Mouse (Mus musculus) left cerebral cortex, adult 2 months (tissue): ENCODE data around the gene Acsl4. TPM values are rescaled to one million over a fixed set of nuclear protein-coding genes. Genes with fewer than 3 reads are reported as not detected.

Experiments used
- DNase-seq, 2 experiments: peaks; one replicate each; pipeline ENCODE4 v3.0.0; 2021 to 2022; ENCODE audit warnings: low spot score in 2 of 2, mixed read lengths in 1 of 2; ENCODE audit errors: extremely low spot score in 1 of 2
- H3K27ac ChIP-seq: fragments of 200-600 bp; 2 replicates; pipeline ENCODE4 v1.8.1; 2022
- H3K4me3 ChIP-seq: fragments of 200-600 bp; 2 replicates; pipeline ENCODE4 v1.8.1; 2022
- CTCF ChIP-seq: fragments of 200-600 bp; IDR thresholded peaks from 2 replicates; pipeline ENCODE4 v1.8.1; 2022; ENCODE audit warnings: antibody characterized with exemption, mild to moderate bottlenecking, moderate library complexity
- intact Hi-C: fragments of 180-260 bp; cut with DNase I; formaldehyde crosslinking; loops from one replicate; pipeline ENCODE4 v1.15.1; 2025
- total RNA-seq, 2 experiments: library from RNA; stranded (reverse); gene quantifications; 2 replicates each; pipeline ENCODE4 v1.2.3; 2021

The Acsl4 gene
- total RNA-seq, 2 experiments from 2014 or later = 63.5 to 69.5 TPM

DNA sequence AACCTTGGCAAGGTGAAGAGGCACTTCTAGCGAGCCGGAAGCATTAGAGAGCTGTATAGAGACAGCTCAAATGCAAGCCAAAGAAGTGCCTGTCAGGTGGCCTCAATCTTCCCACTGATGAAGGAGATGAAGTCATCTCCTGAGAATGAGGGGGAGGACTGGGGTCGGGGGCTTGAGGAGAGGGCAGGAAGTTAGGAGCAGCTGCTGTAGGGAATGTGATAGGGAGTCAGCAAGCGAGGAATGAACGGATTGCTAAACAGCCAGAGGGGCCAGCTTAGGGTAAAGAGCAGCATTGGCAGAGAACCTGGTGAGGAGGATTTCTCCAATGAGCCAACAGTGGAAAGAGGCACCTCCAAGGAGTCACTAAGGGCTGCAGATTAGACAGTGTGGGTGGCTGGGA, 104.4 kb downstream of the Acsl4 start:
- DNase-seq = no peak
- H3K4me3 ChIP-seq = no peak overlapping the region
- intact Hi-C loops = no loop called here
- TF ChIP-seq CTCF = no peak
- H3K27ac ChIP-seq = no peak overlapping the region

GRCm38 (mm10) chrX:142276573-142276972, 113.8 kb downstream of the Acsl4 start:
- no peak for TF ChIP-seq CTCF
- no peak for DNase-seq
- H3K4me3 ChIP-seq = no peak overlapping the region
- H3K27ac ChIP-seq = no peak overlapping the region
- intact Hi-C loops = no loop called here

DNA sequence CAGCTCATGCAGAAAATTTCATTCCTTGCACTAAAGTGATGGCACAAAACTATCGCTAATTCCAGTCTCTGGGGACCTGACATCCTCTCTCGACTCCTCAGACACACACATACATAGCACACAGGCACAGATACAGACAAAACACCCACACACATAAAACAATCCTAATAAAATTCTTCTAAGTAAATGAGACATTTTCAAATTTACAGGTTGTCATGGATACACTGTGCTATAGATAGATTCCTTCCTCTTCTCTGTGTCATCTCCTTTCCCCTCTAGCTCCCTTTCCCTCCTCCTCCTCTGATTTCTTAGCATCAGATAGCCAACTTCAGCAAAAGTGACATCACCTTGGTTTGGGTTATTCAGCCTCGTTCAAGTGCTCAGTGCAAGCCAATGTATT, 114.3 kb downstream of the Acsl4 start:
- no peak for TF ChIP-seq CTCF
- intact Hi-C loops = no loop called here
- Histone ChIP-seq H3K27ac (no peak overlapping the region), H3K4me3 (no peak overlapping the region)
- no peak for DNase-seq

Other genes with a start within 250 kb of the Acsl4 start
- gene Gucy2f, start 193.6 kb downstream of the Acsl4 start, total RNA-seq = under 1 TPM; 0.68 to 0.72 TPM
- 10 to 100 TPM; 29.1 to 29.8 TPM for gene Nxt2, start 163.8 kb downstream of the Acsl4 start, total RNA-seq
- gene Kcne1l, start 84.2 kb downstream of the Acsl4 start, total RNA-seq = 1 to 10 TPM; 2.1 TPM